Mouse (Mus musculus): Measurements from ENCODE around the gene Defa34.
"Not testable (repeated sequence)": the region's sequence is repeated elsewhere in the genome, so short reads cannot be mapped to it uniquely, and the experiment has no call there.

Defa34 gene

DNA sequence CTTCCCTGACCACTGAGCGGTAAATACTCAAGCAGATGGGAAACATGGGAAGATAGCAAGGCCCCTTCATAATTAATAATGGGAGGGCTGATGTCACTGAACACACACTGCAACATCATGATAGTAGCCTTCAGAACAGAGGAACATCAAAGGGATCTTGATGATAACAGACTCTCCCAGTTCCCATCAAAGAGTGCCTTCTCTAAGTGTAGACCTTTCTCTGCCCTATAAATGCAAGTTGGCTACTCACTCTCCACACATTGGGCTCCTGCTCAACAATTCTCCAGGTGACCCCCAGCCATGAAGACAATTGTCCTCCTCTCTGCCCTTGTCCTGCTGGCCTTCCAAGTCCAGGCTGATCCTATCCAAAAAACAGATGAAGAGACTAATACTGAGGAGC, at the start of gene Defa34:
Gene Defa34, plus strand, starts transcription at position 301 of the 400 bp plus-strand sequence.
- not testable (repeated sequence) for DNase-seq

DNA sequence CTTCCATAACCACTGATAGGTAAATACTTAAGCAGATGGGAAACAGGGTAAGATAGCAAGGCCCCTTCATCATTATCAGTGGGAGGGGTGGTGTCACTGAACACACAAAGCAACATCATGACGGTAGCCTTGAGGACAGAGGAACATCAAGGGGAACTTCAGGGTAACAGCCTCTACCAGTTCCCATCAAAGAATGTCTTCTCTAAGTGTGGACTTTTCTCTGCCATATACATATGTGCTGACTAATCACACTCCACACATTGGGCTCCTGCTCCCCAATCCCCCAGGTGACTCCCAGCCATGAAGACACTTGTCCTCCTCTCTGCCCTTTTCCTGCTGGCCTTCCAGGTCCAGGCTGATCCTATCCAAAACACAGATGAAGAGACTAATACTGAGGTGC, 47.7 kb upstream of the Defa34 start, which contains the start of gene Defa26:
Gene Defa26, plus strand, starts transcription at position 301 of the 400 bp plus-strand sequence.
- not testable (repeated sequence) for DNase-seq

DNA sequence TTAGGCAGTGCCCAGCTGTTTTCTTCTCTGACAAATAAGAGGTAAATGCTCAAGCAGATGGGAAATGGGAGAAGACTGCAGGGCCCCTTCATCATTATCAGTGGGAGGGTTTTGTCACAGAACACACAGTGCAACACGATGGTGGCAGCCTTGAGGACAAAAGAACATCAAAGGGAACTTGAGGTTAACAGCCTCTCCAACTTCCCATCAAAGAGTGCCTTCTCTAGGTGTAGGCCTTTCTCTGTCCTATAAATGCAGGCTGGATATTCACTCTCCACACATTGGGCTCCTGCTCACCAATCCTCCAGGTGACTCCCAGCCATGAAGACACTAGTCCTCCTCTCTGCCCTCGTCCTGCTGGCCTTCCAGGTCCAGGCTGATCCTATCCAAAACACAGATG, 10.1 kb upstream of the Defa34 start, which contains the start of gene Defa17:
Gene Defa17, plus strand, starts transcription at position 301 of the 400 bp plus-strand sequence.
- not testable (repeated sequence) for DNase-seq

DNA sequence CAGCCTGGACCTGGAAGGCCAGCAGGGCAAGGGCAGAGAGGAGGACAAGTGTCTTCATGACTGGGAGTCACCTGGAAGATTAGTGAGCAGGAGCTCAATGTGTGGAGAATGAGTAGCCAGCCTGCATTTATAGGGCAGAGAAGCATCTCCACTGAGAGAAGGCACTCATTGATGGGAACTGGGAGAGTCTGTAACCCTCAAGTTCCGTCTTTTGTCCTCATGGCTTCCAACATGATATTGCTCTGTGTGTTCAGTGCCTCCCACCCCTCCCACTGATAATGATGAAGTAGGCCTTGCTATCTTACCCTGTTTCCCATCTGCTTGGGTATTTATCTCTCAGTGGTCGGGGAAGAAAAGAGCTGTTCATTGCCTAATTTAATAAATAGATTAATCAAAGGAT, 37.9 kb downstream of the Defa34 start, which contains the start of gene AY761184:
Gene AY761184, minus strand, starts transcription at position 101 of the 400 bp plus-strand sequence.
- DNase-seq, result not testable (repeated sequence)

Data from right cerebral cortex, postnatal 14 days (tissue).